Mouse (Mus musculus) small intestine, adult 2 months (tissue): Measurements from ENCODE around the gene Med20.

Experiments
- CTCF ChIP-seq: fragments of 200-500 bp; IDR thresholded peaks from 2 replicates; pipeline ENCODE4 v1.5.1; 2012; ENCODE audit warnings: low read depth, mild to moderate bottlenecking, control low read depth, inconsistent platforms, low read length, moderate library complexity, mixed read lengths; ENCODE audit not compliant: insufficient replicate concordance, insufficient read length; ENCODE audit errors: extremely low read depth
- POLR2A ChIP-seq: fragments of 200-500 bp; IDR thresholded peaks from 2 replicates; pipeline ENCODE4 v1.6.1; 2012; ENCODE audit warnings: low read depth, mild to moderate bottlenecking, control low read depth, inconsistent platforms, low read length, moderate library complexity

GRCm38 (mm10) chr17:47606220-47606619, 5.2 kb upstream of the Med20 start:
- TF ChIP-seq CTCF (no peak), POLR2A (no peak)
